10 mouse cellular contexts compared by ENCODE assay signal in the genomic region with DNA sequence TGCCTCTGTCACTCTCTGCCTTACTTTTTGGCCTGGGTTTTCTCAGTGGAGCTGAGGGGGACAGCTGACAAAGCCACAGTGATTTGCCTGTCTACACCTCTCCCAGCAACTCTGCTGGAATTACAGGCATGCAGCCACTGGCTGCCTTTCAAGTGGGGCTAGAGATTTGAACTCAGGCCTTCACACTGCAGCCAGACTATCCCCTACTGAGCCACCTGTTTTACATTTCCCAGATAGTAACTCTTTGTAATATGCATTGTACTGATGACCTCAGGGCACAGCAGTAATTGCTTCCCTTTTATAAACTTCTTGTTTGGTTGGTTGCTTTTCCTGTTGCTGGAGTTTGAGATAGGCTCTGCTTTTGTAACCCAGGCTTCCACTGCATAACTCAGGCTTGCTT.
A peak's percentile ranks its signal among the peaks of the same experiment; 100 is the strongest.
DNase-seq lines count a peak whose midpoint lies in the region; ATAC-seq lines count a peak whose summit lies in the region.
"Had no signal": no experiment of that assay in that cellular context is flagged by ENCODE, and none has a peak within 500 bp of the region (broad histone marks: within the 10 kb centered on the region; RNA-seq: fewer than 3 reads in every experiment).

No protein-coding gene starts in this region.

- intact Hi-C loops in gastrocnemius, postnatal 14 days (cut with DNase I; ENCODE audit: low total_unique reads), result no loop called here

- no peaks in the 10 kb centered on the region for H3K36me3 ChIP-seq in forebrain, embryonic 11.5 days (ENCODE audit: control insufficient read depth, insufficient read depth, low read length)
- H3K36me3 ChIP-seq in forebrain, embryonic 10.5 days (replicated peaks), result no peaks in the 10 kb centered on the region
- H3K36me3 ChIP-seq in heart, embryonic 14.5 days (ENCODE audit: control insufficient read depth, insufficient read depth, low read length), result no peaks in the 10 kb centered on the region

- H3K4me3 ChIP-seq in forebrain, embryonic 11.5 days (ENCODE audit: low read depth, low read length), result no peak overlapping the region
- H3K4me3 ChIP-seq in forebrain, embryonic 10.5 days, result no peak overlapping the region
- no peak overlapping the region for H3K4me3 ChIP-seq in heart, embryonic 14.5 days (ENCODE audit: control insufficient read depth in 1 of 2, insufficient read depth in 1 of 2, low read depth in 1 of 2, low read length in 2 of 2)

- no peak overlapping the region for H3K27ac ChIP-seq in forebrain, embryonic 11.5 days (ENCODE audit: low read depth, low read length)
- H3K27ac ChIP-seq in forebrain, embryonic 10.5 days, result no peak overlapping the region
- H3K27ac ChIP-seq in heart, embryonic 14.5 days (replicated peaks in 1 of 2; ENCODE audit: control insufficient read depth in 1 of 2, insufficient read depth in 1 of 2, low read depth in 2 of 2, low read length in 2 of 2), result peak overlapping the region; percentile 90 to 93

- H3K27me3 ChIP-seq in forebrain, embryonic 11.5 days (ENCODE audit: control insufficient read depth, insufficient read depth, low read length), result no peaks in the 10 kb centered on the region
- H3K27me3 ChIP-seq in forebrain, embryonic 10.5 days (ENCODE audit: poor library complexity, severe bottlenecking), result no peaks in the 10 kb centered on the region
- H3K27me3 ChIP-seq in heart, embryonic 14.5 days (ENCODE audit: control insufficient read depth, insufficient read depth, low read length), result no peaks in the 10 kb centered on the region

- H3K9ac ChIP-seq in forebrain, embryonic 11.5 days (ENCODE audit: low read length), result no peak overlapping the region
- H3K9ac ChIP-seq in heart, embryonic 14.5 days (ENCODE audit: low read length), result no peak overlapping the region

- no peak overlapping the region for H3K4me2 ChIP-seq in forebrain, embryonic 11.5 days (ENCODE audit: low read depth, low read length, severe bottlenecking)
- H3K4me2 ChIP-seq in heart, embryonic 14.5 days (ENCODE audit: low read length), result 0 out of 2 replicates have a peak overlapping the region, but pooled peaks have one; percentile 18

- ATAC-seq in forebrain, embryonic 11.5 days (replicated peaks; ENCODE audit: low FRiP score), result peak; percentile 59; the same call in 1 of the 2 replicates
- ATAC-seq in heart, embryonic 14.5 days (ENCODE audit: insufficient number of reproducible peaks, insufficient read depth, low FRiP score, low read depth), result peak; percentile 90

- DNase-seq in forebrain, embryonic 11.5 days (ENCODE audit: low spot score), result no peak
- no peak for DNase-seq in forebrain, embryonic 10.5 days (ENCODE audit: extremely low spot score, low spot score)
- peak; percentile 20 for DNase-seq in embryo, embryonic 9.5 days (ENCODE audit: extremely low spot score)
- peak; percentile 45 for DNase-seq in lung, postnatal 10 days
- DNase-seq in right cerebral cortex, postnatal 25 days, result no peak
- no peak for DNase-seq in gastrocnemius, postnatal 14 days
- no peak for DNase-seq in liver
- DNase-seq: B cell, adult 2 months; cerebellum, adult 9-10 months had no signal

- H3K9me3 ChIP-seq in forebrain, embryonic 11.5 days (ENCODE audit: control insufficient read depth, low read length), result no peaks in the 10 kb centered on the region
- H3K9me3 ChIP-seq in forebrain, embryonic 10.5 days, result no peaks in the 10 kb centered on the region
- no peaks in the 10 kb centered on the region for H3K9me3 ChIP-seq in heart, embryonic 14.5 days (ENCODE audit: control insufficient read depth, low read length)

- no peaks in the 10 kb centered on the region; the same call in 1 of the 2 replicates for H3K4me1 ChIP-seq in forebrain, embryonic 11.5 days (replicated peaks; ENCODE audit: control insufficient read depth, insufficient read depth, low read length)
- peaks cover 22% of the 10 kb centered on the region for H3K4me1 ChIP-seq in forebrain, embryonic 10.5 days
- H3K4me1 ChIP-seq in heart, embryonic 14.5 days (ENCODE audit: control insufficient read depth in 2 of 2, insufficient read depth in 2 of 2, low read length in 2 of 2), result peaks cover 5 to 35% of the 10 kb centered on the region in 2 experiments

Comparison
In these comparisons a context has a peak if more than half of its experiments do, and no peak if none do; other contexts are left out.
1. DNase-seq: peak in embryo, embryonic 9.5 days (single experiment) and lung, postnatal 10 days (single experiment); none in forebrain, embryonic 11.5 days (single experiment), forebrain, embryonic 10.5 days (single experiment), right cerebral cortex, postnatal 25 days (single experiment), gastrocnemius, postnatal 14 days (single experiment) and liver (single experiment).
2. H3K27ac ChIP-seq: peak in heart, embryonic 14.5 days (2 of 2); none in forebrain, embryonic 11.5 days (single experiment) and forebrain, embryonic 10.5 days (single experiment).